Mouse (Mus musculus): Measurements from ENCODE around the gene Hdgfl2.
A peak's percentile ranks its signal among the peaks of the same experiment; 100 is the strongest.

GRCm38 (mm10) chr17:56078880-56079795 lies at the start of gene Hdgfl2:
- TF ChIP-seq CTCF (IDR thresholded peaks at IDR 0.05; ENCODE audit: control insufficient read depth, insufficient read depth, insufficient replicate concordance, low read depth, low read length) = 0 out of 2 replicates have a peak, but pooled peaks have one; percentile 0
- TF ChIP-seq POLR2A (IDR thresholded peaks at IDR 0.05; ENCODE audit: control insufficient read depth, low read depth, low read length) = peak; percentile 90

Data from testis, adult 2 months (tissue).